Mouse (Mus musculus) embryonic facial prominence, embryonic 15.5 days (tissue): ENCODE data around the gene Gm28372. TPM values are rescaled to one million over a fixed set of nuclear protein-coding genes. Genes with fewer than 3 reads are reported as not detected.

Experiments
- ATAC-seq: fragments of 200-750 bp; cut with Nextera tagmentation; 2 replicates; pipeline ENCODE4 v1.8.0; 2017; ENCODE audit warnings: low read depth, moderate TSS enrichment; ENCODE audit not compliant: insufficient number of reproducible peaks, low FRiP score, low TSS enrichment
- H3K27ac ChIP-seq: fragments of 300-500 bp; sonication (generic); replicated peaks from 2 replicates; pipeline ENCODE4 v1.5.1; 2015; ENCODE audit warnings: mild to moderate bottlenecking, inconsistent platforms
- H3K27me3 ChIP-seq: fragments of 300-500 bp; sonication (generic); 2 replicates; pipeline ENCODE4 v1.6.1; 2015; ENCODE audit warnings: inconsistent platforms
- H3K36me3 ChIP-seq: fragments of 300-500 bp; sonication (generic); 2 replicates; pipeline ENCODE4 v1.6.1; 2015; ENCODE audit warnings: mild to moderate bottlenecking, inconsistent platforms
- H3K4me1 ChIP-seq: fragments of 300-500 bp; sonication (generic); 2 replicates; pipeline ENCODE4 v1.6.1; 2015; ENCODE audit warnings: inconsistent platforms
- H3K4me2 ChIP-seq: fragments of 300-500 bp; sonication (generic); replicated peaks from 2 replicates; pipeline ENCODE4 v1.6.1; 2015; ENCODE audit warnings: mild to moderate bottlenecking, inconsistent platforms
- H3K4me3 ChIP-seq: fragments of 300-500 bp; sonication (generic); replicated peaks from 2 replicates; pipeline ENCODE4 v1.5.1; 2015; ENCODE audit warnings: mild to moderate bottlenecking, inconsistent platforms
- H3K9ac ChIP-seq: fragments of 300-500 bp; sonication (generic); 2 replicates; pipeline ENCODE4 v1.6.1; 2015; ENCODE audit warnings: inconsistent platforms
- H3K9me3 ChIP-seq: fragments of 300-500 bp; sonication (generic); replicated peaks from 2 replicates; pipeline ENCODE4 v1.6.1; 2016; ENCODE audit warnings: inconsistent platforms
- WGBS: fragments of 180-500 bp; shearing (Covaris S2); methylation state at CpG from one replicate; pipeline ENCODE4 v1.1.7; 2015; 5-methylcytosine and 5-hydroxymethylcytosine counted together
- polyA plus RNA-seq: library from polyadenylated mRNA; unstranded; fragments of >200 nt; fragmentation: Nextera tagmentation; extraction: Ambion mirVana; gene quantifications from 2 replicates; pipeline ENCODE4 v1.2.1, GENCODE M21; 2015

Gene Gm28372
- polyA plus RNA-seq, 1 experiment from 2014 or later: not detected

GRCm38 (mm10) chr2:130411558-130412495 lies 6.8 kb downstream of the Gm28372 start:
- 30% methylated on average over 16 of the region's 16 CpGs for WGBS
- no peaks in the 10 kb centered on the region for H3K9me3 ChIP-seq
- peak; percentile 79 for ATAC-seq
- H3K27me3 ChIP-seq: no peaks in the 10 kb centered on the region; the same call in 1 of the 2 replicates
- peaks cover 17% of the 10 kb centered on the region for H3K4me1 ChIP-seq
- H3K4me3 ChIP-seq: no peak overlapping the region
- no peak overlapping the region for H3K4me2 ChIP-seq
- H3K27ac ChIP-seq: peak overlapping the region; percentile 79
- H3K36me3 ChIP-seq: no peaks in the 10 kb centered on the region
- H3K9ac ChIP-seq: no peak overlapping the region

GRCm38 (mm10) chr2:130412775-130413174 lies 7.7 kb downstream of the Gm28372 start:
- WGBS: 81% methylated on average over 3 of the region's 3 CpGs
- no peaks in the 10 kb centered on the region for H3K9me3 ChIP-seq
- ATAC-seq: no peak
- H3K27me3 ChIP-seq: no peaks in the 10 kb centered on the region
- no peaks in the 10 kb centered on the region for H3K36me3 ChIP-seq
- H3K4me2 ChIP-seq: no peak overlapping the region
- peak overlapping the region; percentile 79 for H3K27ac ChIP-seq
- no peak overlapping the region for H3K4me3 ChIP-seq
- peaks cover 16% of the 10 kb centered on the region for H3K4me1 ChIP-seq
- no peak overlapping the region for H3K9ac ChIP-seq

- no peak overlapping the region for H3K27ac ChIP-seq
- no peak overlapping the region for H3K4me2 ChIP-seq
- H3K36me3 ChIP-seq: peaks cover 7% of the 10 kb centered on the region
- WGBS: 77% methylated on average over 6 of the region's 6 CpGs
- H3K4me3 ChIP-seq: no peak overlapping the region
- no peaks in the 10 kb centered on the region for H3K9me3 ChIP-seq
- no peak overlapping the region for H3K9ac ChIP-seq
- H3K27me3 ChIP-seq: no peaks in the 10 kb centered on the region
- peaks cover 8% of the 10 kb centered on the region for H3K4me1 ChIP-seq
- no peak for ATAC-seq
These were observed 9.2 kb downstream of the Gm28372 start for GRCm38 (mm10) chr2:130414094-130414856.

GRCm38 (mm10) chr2:130421781-130422620 lies 17.0 kb downstream of the Gm28372 start:
- no peak for ATAC-seq
- Histone ChIP-seq H3K27me3 (no peaks in the 10 kb centered on the region), H3K4me2 (no peak overlapping the region), H3K9ac (no peak overlapping the region), H3K4me3 (no peak overlapping the region), H3K36me3 (peaks cover 18% of the 10 kb centered on the region), H3K9me3 (no peaks in the 10 kb centered on the region), H3K4me1 (peaks cover 22% of the 10 kb centered on the region), H3K27ac (no peak overlapping the region)
- 95% methylated on average over 26 of the region's 26 CpGs for WGBS

GRCm38 (mm10) chr2:130423397-130424125 lies 18.5 kb downstream of the Gm28372 start:
- no peaks in the 10 kb centered on the region for H3K27me3 ChIP-seq
- 16% methylated on average over 49 of the region's 49 CpGs for WGBS
- peak overlapping the region; percentile 58 for H3K9ac ChIP-seq

GRCm38 (mm10) chr2:130424126-130424853 lies 19.3 kb downstream of the Gm28372 start, which contains the start of the genes Vps16 and Pced1a:
Vps16 (plus strand) TSS chr2:130424339.
Pced1a (minus strand) TSS chr2:130424701.
- Histone ChIP-seq H3K4me3 (peak within 1 kb of the TSS; percentile 82), H3K9me3 (no peaks in the 10 kb centered on the region), H3K4me2 (peak within 1 kb of the TSS; percentile 86), H3K4me1 (peaks cover 22% of the 10 kb centered on the region), H3K9ac (peak within 1 kb of the TSS; percentile 68), H3K27me3 (no peaks in the 10 kb centered on the region), H3K27ac (peak within 1 kb of the TSS; percentile 94), H3K36me3 (peaks cover 11% of the 10 kb centered on the region)
- WGBS: under 1% methylated on average over 58 of the region's 58 CpGs
- peak; percentile 95 for ATAC-seq

More at GRCm38 (mm10) chr2:130423397-130424125, 18.5 kb downstream of the Gm28372 start:
- Histone ChIP-seq H3K27ac (peak overlapping the region; percentile 94), H3K9me3 (no peaks in the 10 kb centered on the region), H3K36me3 (peaks cover 18% of the 10 kb centered on the region), H3K4me2 (peak overlapping the region; percentile 86), H3K4me1 (peaks cover 22% of the 10 kb centered on the region), H3K4me3 (peak overlapping the region; percentile 82)
- peak; percentile 73 for ATAC-seq

- peaks cover 5% of the 10 kb centered on the region; the same call in 1 of the 2 replicates for H3K36me3 ChIP-seq
- peak overlapping the region; percentile 68 for H3K9ac ChIP-seq
- peak overlapping the region; percentile 82 for H3K4me3 ChIP-seq
- H3K27ac ChIP-seq: peak overlapping the region; percentile 94; the same call in 1 of the 2 replicates
- no peak for ATAC-seq
- H3K4me2 ChIP-seq: peak overlapping the region; percentile 86
- H3K4me1 ChIP-seq: peaks cover 22% of the 10 kb centered on the region
- H3K27me3 ChIP-seq: no peaks in the 10 kb centered on the region
- H3K9me3 ChIP-seq: no peaks in the 10 kb centered on the region
- WGBS: 38% methylated on average over 5 of the region's 5 CpGs
These were observed 20.1 kb downstream of the Gm28372 start for GRCm38 (mm10) chr2:130425112-130425511.

- WGBS: 61% methylated on average over 2 of the region's 2 CpGs
- H3K4me2 ChIP-seq: no peak overlapping the region
- no peak overlapping the region for H3K27ac ChIP-seq
These were observed 24.8 kb downstream of the Gm28372 start for GRCm38 (mm10) chr2:130429851-130430250.

GRCm38 (mm10) chr2:130430484-130430883 lies 25.4 kb downstream of the Gm28372 start:
- Histone ChIP-seq H3K4me1 (no peaks in the 10 kb centered on the region), H3K27me3 (no peaks in the 10 kb centered on the region), H3K4me3 (no peak overlapping the region), H3K27ac (no peak overlapping the region), H3K9me3 (no peaks in the 10 kb centered on the region), H3K36me3 (0 out of 2 replicates have a peak, but pooled peaks cover 8% of the 10 kb centered on the region), H3K4me2 (no peak overlapping the region), H3K9ac (no peak overlapping the region)
- ATAC-seq: no peak
- 75% methylated on average over 3 of the region's 3 CpGs for WGBS

More at GRCm38 (mm10) chr2:130429851-130430250, 24.8 kb downstream of the Gm28372 start:
- Histone ChIP-seq H3K4me3 (no peak overlapping the region), H3K9me3 (no peaks in the 10 kb centered on the region), H3K36me3 (0 out of 2 replicates have a peak, but pooled peaks cover 8% of the 10 kb centered on the region), H3K4me1 (peaks cover 6% of the 10 kb centered on the region), H3K9ac (no peak overlapping the region), H3K27me3 (no peaks in the 10 kb centered on the region)
- ATAC-seq: no peak
